Mouse (Mus musculus): ENCODE data around the gene Gdpd1. TPM values are rescaled to one million over a fixed set of nuclear protein-coding genes. Genes with fewer than 3 reads are reported as not detected.

Gdpd1 gene
- 32.8 and 34.9 TPM in 2 replicates for polyA plus RNA-seq (2012; rRNA removed)

GRCm38 (mm10) chr11:87073866-87074440 lies at the start of gene Gdpd1:
Gdpd1 (minus strand) TSS chr11:87074062.

GRCm38 (mm10) chr11:87108755-87109518 lies 35.1 kb upstream of the Gdpd1 start, which contains the start of gene Ska2:
Ska2 (plus strand) TSS chr11:87109234.

GRCm38 (mm10) chr11:87108409-87108754 lies 34.5 kb upstream of the Gdpd1 start, which contains the start of gene Prr11:
Prr11 (minus strand) TSS chr11:87108708.

GRCm38 (mm10) chr11:87086290-87086984 lies 12.6 kb upstream of the Gdpd1 start, which contains the start of gene Smg8:
Smg8 (minus strand) TSS chr11:87086774.

GRCm38 (mm10) chr11:86993041-86994037 lies 80.5 kb downstream of the Gdpd1 start, which contains the start of gene Ypel2:
Ypel2 (minus strand) TSS chr11:86993707.

Other genes starting within 250 kb of the Gdpd1 start
- 5.4 and 8.1 TPM in 2 replicates for gene Ypel2, start 80.4 kb downstream of the Gdpd1 start, polyA plus RNA-seq (2012; rRNA removed)
- gene Smg8, start 12.7 kb upstream of the Gdpd1 start, polyA plus RNA-seq (2012; rRNA removed): 19.0 and 19.8 TPM in 2 replicates
- 14.7 and 23.8 TPM in 2 replicates for gene Prr11, start 34.6 kb upstream of the Gdpd1 start, polyA plus RNA-seq (2012; rRNA removed)
- gene Ska2, start 35.2 kb upstream of the Gdpd1 start, polyA plus RNA-seq (2012; rRNA removed): 94.7 and 109 TPM in 2 replicates
- 39.1 and 66.8 TPM in 2 replicates for gene Trim37, start 53.0 kb upstream of the Gdpd1 start, polyA plus RNA-seq (2012; rRNA removed)

Data from central nervous system, embryonic 11.5 days (tissue).